Mouse (Mus musculus): ENCODE results near the gene Cog4.
"Not testable (repeated sequence)": the region's sequence is repeated elsewhere in the genome, so short reads cannot be mapped to it uniquely, and the experiment has no call there.

Gene Cog4

GRCm38 (mm10) chr8:110828511-110828910 is 17.9 kb upstream of the Cog4 start:
- no peak for DNase-seq (ENCODE audit: low read depth, low spot score)

GRCm38 (mm10) chr8:110831956-110832355 is 14.4 kb upstream of the Cog4 start:
- no peak for DNase-seq (ENCODE audit: low read depth, low spot score)

DNA sequence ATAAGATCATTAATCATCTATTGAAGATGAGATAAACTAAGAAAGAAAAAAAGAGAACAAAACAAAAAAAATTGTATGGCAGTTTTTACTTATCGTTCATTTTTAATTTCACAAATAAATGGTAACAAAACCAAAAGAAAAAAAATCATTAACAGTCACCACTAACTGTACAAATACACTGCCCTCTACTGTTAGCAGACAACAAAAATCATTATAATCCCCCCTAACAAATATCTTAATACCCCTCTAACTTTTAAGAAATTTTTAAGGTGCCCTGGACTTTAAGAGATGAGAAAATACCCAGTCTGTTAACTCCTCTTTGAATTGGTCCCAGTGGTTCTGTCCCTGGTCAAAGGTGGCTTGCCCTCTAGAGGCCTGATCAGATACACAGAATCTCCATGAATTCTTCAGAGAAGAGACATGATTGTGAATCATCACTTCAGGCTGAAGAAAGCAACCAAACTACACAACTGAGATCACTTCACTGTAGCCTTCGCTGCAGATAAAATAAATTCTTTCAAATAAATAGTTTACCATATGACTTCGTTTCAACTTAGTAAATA is 4.3 kb upstream of the Cog4 start:
- DNase-seq (ENCODE audit: low read depth, low spot score) = no peak

DNA sequence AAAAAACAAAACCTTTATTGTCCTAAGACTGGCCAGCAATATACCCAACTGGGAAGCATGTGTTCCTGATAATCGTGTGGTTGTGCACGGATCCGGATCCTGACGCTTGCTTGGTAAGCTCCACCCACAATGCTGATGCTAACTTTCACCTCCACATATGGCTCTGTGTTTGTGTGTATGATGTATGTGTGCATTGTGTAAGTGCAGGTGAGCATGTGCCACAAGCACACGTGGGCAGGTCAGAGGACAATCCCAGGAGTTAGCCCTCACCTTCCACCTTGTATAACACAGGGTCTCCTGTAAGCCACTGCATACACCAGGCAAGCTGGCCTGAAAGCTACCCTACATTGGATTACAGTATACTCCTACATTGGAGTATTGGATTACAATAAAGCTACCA is 3.2 kb upstream of the Cog4 start:
- DNase-seq (ENCODE audit: low read depth, low spot score) = no peak

DNA sequence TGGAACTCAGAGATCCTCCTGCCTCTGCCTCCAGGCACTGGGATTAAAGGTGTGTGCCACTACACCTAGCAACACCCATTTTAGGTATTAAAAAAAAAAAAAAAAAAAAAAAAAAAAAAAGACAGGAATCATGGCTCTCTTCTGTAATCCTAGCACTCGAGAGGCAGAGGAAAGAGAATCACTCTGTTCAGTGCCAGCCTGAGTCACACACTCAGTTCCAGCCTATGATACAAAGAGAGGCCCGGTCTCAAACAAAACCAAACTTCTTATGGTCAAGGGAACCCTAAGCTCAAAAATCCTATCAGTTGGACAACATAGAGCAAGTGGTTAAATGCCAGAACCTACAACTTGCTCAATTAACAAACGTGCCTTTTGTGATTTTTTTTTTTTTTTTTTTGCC is 1.5 kb upstream of the Cog4 start:
- no peak for DNase-seq (ENCODE audit: low read depth, low spot score)

- peak; percentile 20 for DNase-seq (ENCODE audit: low read depth, low spot score)
Observed at GRCm38 (mm10) chr8:110845821-110846404, 487 bp upstream of the Cog4 start.

- DNase-seq (ENCODE audit: low read depth, low spot score) = no peak
Observed at GRCm38 (mm10) chr8:110847171-110847549, 760 bp downstream of the Cog4 start.

DNA sequence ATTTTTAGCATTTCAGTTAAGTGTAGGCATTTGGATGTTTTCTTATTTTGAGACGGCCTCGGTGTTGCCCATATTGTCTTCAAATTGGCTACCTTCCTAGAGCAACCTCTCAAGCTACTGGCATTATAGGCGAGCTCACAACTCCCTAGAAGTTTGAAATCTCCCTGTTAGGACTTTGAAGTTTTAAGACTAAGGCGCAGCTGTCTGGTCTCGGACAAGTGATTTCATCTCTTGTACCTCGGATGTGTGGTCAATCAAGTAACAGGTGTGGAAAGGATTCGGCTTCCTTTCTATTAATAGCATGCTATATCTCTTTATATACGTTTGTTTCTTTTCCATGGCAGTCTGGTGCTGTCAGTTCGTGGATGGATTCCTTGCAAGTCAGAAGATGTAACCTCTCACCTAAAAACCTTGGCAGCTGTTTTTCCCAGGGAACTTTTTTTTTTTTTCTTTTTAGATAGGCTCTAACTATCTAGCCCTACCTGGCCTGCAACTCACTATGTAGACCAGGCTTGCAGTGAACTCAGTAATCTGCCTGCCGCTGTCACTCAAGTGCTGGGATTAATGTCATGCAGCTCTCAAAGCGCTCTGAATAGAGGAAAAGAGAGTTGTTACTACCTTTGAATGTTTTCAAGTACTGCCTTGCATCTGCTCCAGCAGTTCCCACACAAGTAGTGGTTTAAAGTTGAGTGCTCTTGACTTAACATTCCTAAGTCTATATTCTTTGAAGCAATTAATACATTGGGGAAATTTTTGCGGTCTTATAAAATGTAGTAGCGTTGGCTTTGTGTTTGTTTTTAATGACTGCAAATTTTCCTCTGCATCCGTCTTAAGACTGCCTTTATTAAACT is 1.5 kb downstream of the Cog4 start:
- DNase-seq (ENCODE audit: low read depth, low spot score) = no peak

GRCm38 (mm10) chr8:110851186-110851585 is 4.8 kb downstream of the Cog4 start:
- DNase-seq (ENCODE audit: low read depth, low spot score) = no peak

DNA sequence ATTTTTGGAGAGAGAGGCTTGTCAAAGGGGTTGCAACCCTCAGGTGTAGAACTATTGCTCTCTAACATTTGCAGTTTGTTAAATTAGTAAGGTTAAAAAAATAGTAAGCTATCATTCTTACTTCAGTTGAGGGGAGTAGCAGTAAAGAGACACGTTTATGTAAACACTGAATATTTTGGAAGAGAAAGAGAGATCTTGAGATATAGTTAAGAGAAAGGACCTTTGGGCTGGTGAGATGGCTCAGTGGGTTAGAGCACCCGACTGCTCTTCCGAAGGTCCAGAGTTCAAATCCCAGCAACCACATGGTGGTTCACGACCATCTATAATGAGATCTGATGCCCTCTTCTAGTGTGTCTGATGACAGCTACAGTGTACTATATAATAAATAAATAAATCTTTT is 9.7 kb downstream of the Cog4 start:
- DNase-seq (ENCODE audit: low read depth, low spot score) = not testable (repeated sequence)

GRCm38 (mm10) chr8:110856760-110857461 is 10.5 kb downstream of the Cog4 start:
- no peak for DNase-seq (ENCODE audit: low read depth, low spot score)

GRCm38 (mm10) chr8:110859651-110860501 is 13.5 kb downstream of the Cog4 start:
- DNase-seq (ENCODE audit: low read depth, low spot score) = no peak

- DNase-seq (ENCODE audit: low read depth, low spot score) = not testable (repeated sequence)
Observed at GRCm38 (mm10) chr8:110861347-110862025, 15.1 kb downstream of the Cog4 start.

GRCm38 (mm10) chr8:110870501-110870900 is 24.1 kb downstream of the Cog4 start:
- DNase-seq (ENCODE audit: low read depth, low spot score) = no peak

- no peak for DNase-seq (ENCODE audit: low read depth, low spot score)
Observed at GRCm38 (mm10) chr8:110877862-110878261, 31.5 kb downstream of the Cog4 start.

DNA sequence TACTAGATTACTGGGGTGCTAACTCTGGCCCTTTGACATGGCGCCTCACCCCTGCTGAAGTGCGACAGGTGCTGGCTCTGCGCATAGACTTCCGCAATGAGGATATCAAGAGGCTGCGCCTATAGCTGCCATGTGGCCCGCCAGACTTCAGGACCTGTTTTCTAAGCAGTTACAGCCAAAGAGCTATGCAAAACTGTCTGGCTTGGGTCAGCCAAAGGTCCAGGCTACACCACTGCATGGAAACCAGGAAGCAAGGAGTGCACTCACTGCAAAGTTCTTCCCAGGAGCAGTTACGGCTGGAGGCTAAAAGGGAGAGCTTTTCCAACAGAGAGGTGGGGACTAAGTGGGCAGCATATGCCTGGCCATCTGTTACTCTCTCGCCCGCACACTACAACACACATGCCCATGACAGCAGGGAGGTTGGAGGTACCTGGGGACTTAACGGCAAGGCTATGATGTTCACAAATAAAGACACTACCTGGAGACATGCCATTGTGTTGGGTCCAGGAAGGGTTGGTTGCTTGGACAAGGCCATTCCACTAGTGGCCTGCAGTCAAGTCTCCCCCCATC is 35.4 kb downstream of the Cog4 start:
- no peak for DNase-seq (ENCODE audit: low read depth, low spot score)

- DNase-seq (ENCODE audit: low read depth, low spot score) = no peak
Observed at GRCm38 (mm10) chr8:110883824-110884223, 37.4 kb downstream of the Cog4 start.

GRCm38 (mm10) chr8:110886634-110887033 is 40.2 kb downstream of the Cog4 start:
- no peak for DNase-seq (ENCODE audit: low read depth, low spot score)

DNA sequence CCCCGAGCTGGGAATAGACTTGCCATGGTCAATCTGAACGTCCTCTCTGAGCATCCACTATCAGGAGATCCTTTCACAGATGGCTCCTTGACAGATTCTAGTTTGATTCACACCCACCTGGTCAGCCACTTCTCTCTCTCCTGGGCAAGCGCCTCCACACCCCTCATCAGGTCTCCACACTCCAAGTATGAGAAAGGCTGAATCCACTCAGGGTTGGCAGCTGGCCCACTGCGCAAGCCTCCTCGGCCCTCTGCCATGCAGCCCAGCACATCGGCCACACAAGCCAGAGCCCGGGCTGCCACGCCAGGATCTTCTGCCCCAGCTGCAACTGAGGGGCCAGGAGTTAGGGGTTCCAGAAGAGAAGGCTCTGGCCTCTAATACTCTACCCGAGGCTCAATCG is 41.2 kb downstream of the Cog4 start:
- no peak for DNase-seq (ENCODE audit: low read depth, low spot score)

- no peak for DNase-seq (ENCODE audit: low read depth, low spot score)
Observed at GRCm38 (mm10) chr8:110888441-110888840, 42.0 kb downstream of the Cog4 start.

Data from c-Kit-negative CD71-positive TER-119-positive erythroid progenitor cells, embryonic 14.5 days (primary cell).